12 mouse cellular contexts compared by ENCODE assay signal in the genomic region with DNA sequence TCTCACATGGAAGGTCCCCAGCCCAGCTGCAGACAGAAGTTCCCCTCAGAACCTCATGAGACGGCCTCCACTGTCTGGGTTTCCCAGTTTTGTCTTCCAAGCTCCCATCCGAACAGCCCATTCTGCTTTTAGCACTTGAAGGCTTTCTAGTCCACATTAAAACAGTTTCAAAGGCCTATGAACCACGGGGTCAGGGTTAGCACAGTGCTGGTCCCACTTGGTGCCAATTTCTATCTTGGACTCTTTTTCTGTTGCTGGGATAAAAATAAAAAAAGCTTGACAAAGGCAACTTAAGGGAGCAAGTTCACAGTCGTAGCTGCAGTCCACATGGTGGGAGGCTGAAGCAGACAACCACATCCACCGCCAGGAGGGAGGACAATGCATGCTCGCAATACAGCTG.
"Had no signal": no experiment of that assay in that cellular context is flagged by ENCODE, and none has a peak within 500 bp of the region (broad histone marks: within the 10 kb centered on the region; RNA-seq: fewer than 3 reads in every experiment).

No protein-coding gene starts in this region.

- H3K27me3 ChIP-seq: limb, embryonic 12.5 days; limb, embryonic 15.5 days; liver, embryonic 13.5 days; midbrain, embryonic 13.5 days had no signal

- H3K4me1 ChIP-seq: limb, embryonic 12.5 days; liver, embryonic 13.5 days; midbrain, embryonic 13.5 days had no signal

- H3K9ac ChIP-seq: limb, embryonic 12.5 days; limb, embryonic 15.5 days; liver, embryonic 13.5 days; lung, embryonic 14.5 days; midbrain, embryonic 13.5 days had no signal

- H3K27ac ChIP-seq: limb, embryonic 12.5 days; limb, embryonic 15.5 days; liver, embryonic 13.5 days; macrophage; midbrain, embryonic 13.5 days had no signal

- H3K9me3 ChIP-seq: limb, embryonic 12.5 days; limb, embryonic 15.5 days; liver, embryonic 13.5 days; midbrain, embryonic 13.5 days had no signal

- DNase-seq: kidney, postnatal 10 days; kidney, postnatal 4 days; left cerebral cortex, postnatal 4 days; liver, embryonic 13.5 days; lung, embryonic 14.5 days; thymus, postnatal 25 days had no signal

- ATAC-seq: inflammation-experienced regulatory T-cells, adult 6 months; intestine, embryonic 16.5 days; midbrain, embryonic 13.5 days had no signal

- H3K4me2 ChIP-seq: limb, embryonic 12.5 days; limb, embryonic 15.5 days; liver, embryonic 13.5 days; lung, embryonic 14.5 days; midbrain, embryonic 13.5 days had no signal

- H3K4me3 ChIP-seq: limb, embryonic 12.5 days; limb, embryonic 15.5 days; liver, embryonic 13.5 days; midbrain, embryonic 13.5 days had no signal
